Mouse (Mus musculus): ENCODE measurements at regions not wholly inside any gene's neighbourhood (a gene's known extent, or its start where the extent isn't known, plus 50 kb on each side); places are given as distances from the start of the nearest gene placed in this dataset.

DNA sequence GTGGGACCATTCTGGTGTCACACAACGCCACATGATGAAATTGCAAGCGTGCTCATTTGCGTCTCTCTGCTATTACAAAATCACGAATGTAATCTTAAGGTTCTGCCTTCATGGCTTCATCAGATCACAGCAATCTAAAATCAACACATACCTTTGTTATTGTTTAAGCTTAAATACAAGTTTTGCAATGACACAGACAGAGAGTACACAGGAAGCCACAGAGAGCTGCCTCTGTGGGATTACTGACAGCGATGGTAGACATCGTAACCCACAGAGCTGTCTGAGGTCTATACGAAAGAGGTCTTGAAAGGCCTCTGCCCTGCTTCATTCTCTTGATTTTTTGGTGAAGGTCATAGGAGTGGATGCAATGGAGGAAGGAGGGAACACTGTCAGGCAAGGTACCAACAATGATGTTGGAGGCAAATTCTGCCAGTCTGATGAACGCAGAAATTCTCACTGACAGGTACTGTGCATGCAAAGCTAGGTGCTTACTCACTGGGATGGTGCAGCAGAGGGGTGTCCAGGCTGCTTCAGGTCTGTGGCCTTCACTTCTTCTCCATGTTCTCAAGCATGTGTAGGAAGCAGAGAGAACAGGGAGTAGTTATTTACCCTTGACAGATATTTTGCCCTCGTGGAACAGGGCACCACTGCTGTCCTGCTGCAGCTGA, 226.5 kb downstream of the Gm19410 start:
- TF ChIP-seq EP300 (IDR thresholded peaks at IDR 0.05; ENCODE audit: low read depth) = no peak
- TF ChIP-seq CTCF (IDR thresholded peaks at IDR 0.05; ENCODE audit: low read depth) = no peak

Measured in liver, embryonic 14.5 days (tissue).